Mouse (Mus musculus) forelimb bud, embryonic 11.5 days (tissue): ENCODE measurements around the gene Zdbf2.
"Not testable (repeated sequence)": the region's sequence is repeated elsewhere in the genome, so short reads cannot be mapped to it uniquely, and the experiment has no call there.

Source experiments
- DNase-seq: peaks from one replicate; pipeline ENCODE4 v3.0.0-alpha.2; 2012; ENCODE audit warnings: low read depth, low spot score

Gene Zdbf2

GRCm38 (mm10) chr1:63263671-63264070, 9.4 kb upstream of the Zdbf2 start:
- no peak for DNase-seq

GRCm38 (mm10) chr1:63265461-63265860, 7.6 kb upstream of the Zdbf2 start:
- no peak for DNase-seq

DNA sequence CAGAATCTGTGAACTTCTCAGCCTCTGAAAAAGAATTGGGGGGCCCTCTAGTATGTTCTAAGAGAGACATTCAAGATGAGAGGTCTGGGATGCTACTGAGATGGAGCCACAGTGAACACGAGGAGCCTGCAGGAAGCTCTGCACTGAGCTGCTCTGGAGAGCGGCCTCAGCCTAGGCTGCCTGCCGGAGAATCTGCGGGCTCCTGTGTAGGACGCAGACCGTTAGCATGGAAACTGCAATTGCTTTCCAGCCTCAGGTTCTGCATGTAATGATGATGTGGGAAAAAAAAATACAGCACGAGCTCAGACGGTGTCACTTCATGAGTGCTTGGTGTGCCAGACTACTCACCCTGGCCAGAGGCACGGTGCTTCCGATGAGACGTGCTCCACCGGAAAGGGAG, 6.9 kb upstream of the Zdbf2 start:
- no peak for DNase-seq

DNA sequence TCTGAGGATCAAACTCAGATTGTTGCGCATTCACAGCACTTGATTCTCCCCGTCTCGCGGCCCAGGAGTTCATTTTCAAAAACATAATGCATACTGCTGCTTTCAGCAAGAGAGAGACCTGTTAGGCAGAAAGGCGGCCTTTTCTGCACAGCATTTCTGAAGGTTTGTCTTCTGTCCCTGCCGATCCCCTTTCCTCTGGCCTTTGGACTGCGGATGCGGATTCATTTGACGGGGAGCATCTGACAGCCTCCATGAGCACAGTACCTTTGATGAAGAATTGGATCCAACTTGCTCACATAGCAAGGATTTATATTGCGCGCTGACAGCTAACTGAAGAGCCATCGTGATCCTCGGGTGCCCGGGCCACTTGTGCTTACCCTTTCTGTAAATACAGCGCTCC, 6.3 kb upstream of the Zdbf2 start:
- DNase-seq: no peak

DNA sequence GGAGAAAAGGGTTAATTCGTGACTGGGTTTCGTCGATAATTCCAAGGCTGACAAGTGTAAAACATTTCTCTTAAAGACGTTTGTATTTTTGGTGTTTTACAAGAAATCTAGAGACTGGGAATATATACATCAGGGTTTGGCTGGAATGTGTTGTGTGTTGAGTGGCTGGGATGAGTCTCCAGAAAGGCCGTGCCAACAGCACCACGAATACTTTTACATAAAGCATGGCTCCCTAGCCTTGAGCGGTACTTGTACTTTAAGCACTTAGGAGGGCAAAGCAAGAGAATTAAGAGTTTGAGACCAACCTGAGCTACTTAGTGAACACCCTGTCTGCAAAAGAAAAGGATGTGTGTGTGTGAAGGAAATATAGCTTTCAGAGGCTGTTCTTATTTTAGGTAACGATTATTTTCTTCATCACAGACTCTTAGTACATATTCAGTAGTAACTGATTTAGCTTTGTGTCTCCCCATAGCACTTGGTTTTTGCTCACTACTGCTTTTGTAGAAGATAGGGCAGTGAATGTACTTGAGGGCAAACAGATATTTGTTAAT, 865 bp upstream of the Zdbf2 start:
- DNase-seq: no peak

GRCm38 (mm10) chr1:63273339-63273951, 380 bp downstream of the Zdbf2 start:
- no peak for DNase-seq

GRCm38 (mm10) chr1:63274046-63274730, 1.1 kb downstream of the Zdbf2 start:
- no peak for DNase-seq

- no peak for DNase-seq
These were observed 5.0 kb downstream of the Zdbf2 start for GRCm38 (mm10) chr1:63278106-63278505.

GRCm38 (mm10) chr1:63293965-63294364, 20.9 kb downstream of the Zdbf2 start:
- no peak for DNase-seq

- DNase-seq: peak; percentile 17
These were observed 36.6 kb downstream of the Zdbf2 start for GRCm38 (mm10) chr1:63309661-63310060.

DNA sequence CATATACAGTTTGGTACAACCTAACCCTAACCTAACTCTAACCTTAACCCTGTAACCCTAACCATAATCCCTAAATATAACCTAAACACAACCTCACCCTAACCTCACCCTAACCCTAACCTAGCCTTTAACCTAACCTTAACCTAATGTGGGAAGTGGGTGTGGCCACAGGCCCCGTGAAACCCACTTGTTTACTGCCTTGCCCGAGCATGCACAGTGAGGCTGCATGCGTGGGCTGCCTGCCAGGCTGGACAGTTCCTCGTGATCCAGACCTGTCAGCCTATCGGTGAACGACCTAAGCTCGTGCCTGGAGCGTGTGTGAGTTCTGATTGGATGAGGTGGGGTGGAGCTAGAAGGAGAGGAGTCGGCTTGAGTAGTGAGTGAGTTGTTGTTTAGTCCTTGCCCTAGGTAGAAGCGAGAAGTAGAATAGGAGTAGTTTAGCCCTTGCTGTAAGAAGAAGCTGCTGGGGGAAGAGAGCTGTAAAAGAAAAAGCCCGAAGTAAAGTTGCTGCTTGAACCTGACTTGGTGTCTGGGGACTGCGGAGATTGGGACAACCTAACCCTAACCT, 50.6 kb downstream of the Zdbf2 start:
- not testable (repeated sequence) for DNase-seq
